Mouse (Mus musculus): ENCODE data around the gene Cd96.

The Cd96 gene

DNA sequence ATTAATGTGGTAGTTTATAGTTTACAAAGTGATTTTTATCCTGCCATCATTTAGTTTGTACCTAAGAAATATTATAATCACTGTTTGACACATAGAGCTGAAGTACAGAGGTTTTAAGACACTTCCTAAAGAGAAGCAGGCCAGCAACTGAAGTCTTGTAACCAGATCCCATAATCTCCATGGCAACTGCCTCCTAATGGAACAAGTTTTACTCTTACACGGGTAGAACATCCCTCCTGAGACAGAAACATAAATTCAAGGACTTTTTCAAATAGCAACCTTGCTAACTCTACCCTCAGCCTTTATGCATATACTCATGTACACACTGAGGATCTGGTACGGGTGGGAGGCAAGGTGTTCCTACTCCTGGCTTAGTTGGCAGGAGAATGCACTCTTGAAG, 83.8 kb downstream of the Cd96 start:
- no peak for DNase-seq (ENCODE audit: low spot score)

DNA sequence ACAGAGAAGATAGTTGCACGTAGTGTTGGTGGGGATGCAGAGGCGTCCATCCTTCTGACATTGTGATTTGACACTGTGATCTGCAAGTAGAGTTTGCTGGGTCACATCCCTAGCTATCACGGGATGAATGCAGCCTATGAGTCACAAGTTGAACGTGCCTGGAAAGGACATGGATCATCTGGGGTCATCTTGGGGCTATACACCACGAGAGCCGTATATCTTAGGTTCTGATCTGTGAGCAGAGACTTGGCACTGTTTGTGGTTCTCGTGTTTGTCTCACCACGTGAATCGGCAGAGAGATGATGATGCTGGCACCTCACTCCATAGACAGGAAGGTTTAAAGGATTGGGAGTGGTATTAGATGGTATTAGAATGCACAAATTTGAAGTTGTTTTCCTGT, 86.2 kb downstream of the Cd96 start:
- DNase-seq (ENCODE audit: low spot score) = no peak

GRCm38 (mm10) chr16:46022958-46023491, 97.0 kb downstream of the Cd96 start:
- DNase-seq (ENCODE audit: low spot score) = no peak

GRCm38 (mm10) chr16:46022189-46022928, 97.7 kb downstream of the Cd96 start:
- DNase-seq (ENCODE audit: low spot score) = peak; percentile 3

DNA sequence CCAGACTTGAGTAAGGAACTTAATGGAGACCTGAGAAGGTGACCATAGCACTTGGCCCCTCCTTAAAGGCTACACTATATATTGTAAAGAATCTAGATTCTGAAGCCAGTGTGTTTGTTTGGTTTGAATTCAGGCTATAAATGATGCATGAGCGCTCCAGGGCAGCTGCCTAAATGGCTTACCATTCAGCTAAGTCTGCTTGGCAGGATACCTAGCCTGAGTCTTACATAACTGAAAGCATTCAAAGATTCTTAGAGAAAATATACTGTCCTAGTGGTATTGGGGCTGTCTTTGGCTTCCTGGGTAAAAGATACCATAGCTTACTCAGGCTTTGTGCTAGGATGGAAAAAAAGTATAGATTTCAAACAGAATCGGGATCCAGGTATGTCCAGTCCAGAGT, 98.7 kb downstream of the Cd96 start:
- no peak for DNase-seq (ENCODE audit: low spot score)

DNA sequence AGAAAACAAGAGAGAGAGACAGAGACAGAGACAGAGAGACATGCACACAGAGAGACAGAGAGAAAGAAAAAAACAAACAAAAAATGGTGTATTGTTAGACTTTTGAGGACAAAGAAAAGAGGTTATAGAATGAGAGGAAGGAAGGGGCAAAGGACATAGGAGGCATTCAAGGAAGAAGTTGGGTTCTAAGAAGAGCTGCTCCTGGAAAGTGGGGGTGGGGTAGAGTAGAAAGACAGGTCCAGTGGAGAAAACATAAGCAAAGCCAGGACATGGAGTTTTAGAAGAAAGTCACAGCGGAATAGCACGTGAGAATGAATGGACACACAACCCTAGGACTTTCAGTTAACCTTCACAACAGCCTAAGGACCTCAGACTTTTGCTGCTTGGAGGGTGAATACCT, 99.7 kb downstream of the Cd96 start:
- DNase-seq (ENCODE audit: low spot score) = no peak

DNA sequence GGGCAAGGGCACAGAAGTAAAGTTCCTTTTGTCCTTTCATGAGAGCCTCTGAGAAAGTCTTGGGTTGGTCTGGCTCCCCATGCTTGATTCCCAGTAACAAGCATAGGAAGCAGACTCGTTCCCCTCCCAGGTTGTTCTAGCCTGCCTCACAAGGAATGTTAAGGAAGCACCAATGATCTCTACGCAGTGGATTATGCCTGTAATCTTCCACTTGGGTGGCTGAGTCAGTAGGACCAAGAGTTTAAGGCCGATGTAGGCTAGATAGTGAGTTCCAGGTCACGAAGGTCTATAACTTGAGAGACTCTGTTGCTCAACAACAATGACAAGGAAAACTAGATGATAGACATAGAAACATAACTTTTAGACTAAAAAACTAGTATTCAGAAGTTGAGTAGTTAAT, 100.3 kb downstream of the Cd96 start:
- no peak for DNase-seq (ENCODE audit: low spot score)

DNA sequence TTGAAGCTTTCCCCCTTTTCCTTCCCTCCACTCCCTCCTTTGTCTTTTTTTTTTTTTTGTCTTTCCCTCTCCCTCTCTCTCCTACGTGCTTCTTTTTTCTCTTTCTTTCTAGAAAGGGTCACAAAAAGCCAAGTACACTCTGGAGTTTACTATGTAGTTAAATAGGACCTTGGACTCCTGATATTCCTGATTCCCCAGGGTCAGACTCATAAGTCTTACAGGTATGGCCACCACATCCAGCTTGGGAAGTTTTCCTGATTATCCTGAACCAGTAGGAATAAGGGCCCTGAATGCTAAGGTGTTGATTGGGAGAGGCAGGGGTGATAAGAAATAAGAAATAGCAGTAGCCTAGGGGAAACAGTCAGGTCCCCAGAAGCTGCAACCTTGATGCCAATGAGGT, 100.7 kb downstream of the Cd96 start:
- DNase-seq (ENCODE audit: low spot score) = no peak

- DNase-seq (ENCODE audit: low spot score) = no peak
Measured at GRCm38 (mm10) chr16:46011696-46012095, 108.4 kb downstream of the Cd96 start.

DNA sequence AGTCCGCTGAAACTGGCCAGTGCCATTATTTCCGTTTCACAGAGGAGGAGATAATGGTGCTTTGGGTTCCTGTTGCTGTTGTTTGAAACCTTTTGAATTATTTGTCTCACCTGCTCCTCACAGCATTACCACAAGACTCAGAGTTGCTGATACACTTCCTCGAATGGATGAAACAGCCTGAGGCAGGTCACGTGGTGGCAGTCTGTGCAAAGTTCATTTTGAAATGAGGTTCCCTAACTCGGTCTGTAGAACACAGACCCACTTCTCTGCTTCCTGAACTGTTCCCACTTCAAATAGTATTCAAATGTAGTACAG, 109.2 kb downstream of the Cd96 start:
- DNase-seq (ENCODE audit: low spot score) = peak; percentile 5

- DNase-seq (ENCODE audit: low spot score) = peak; percentile 82
Measured at GRCm38 (mm10) chr16:46010153-46010905, 109.7 kb downstream of the Cd96 start, which contains the start of gene Plcxd2. Gene Plcxd2 (minus strand): TSS chr16:46010218.

DNA sequence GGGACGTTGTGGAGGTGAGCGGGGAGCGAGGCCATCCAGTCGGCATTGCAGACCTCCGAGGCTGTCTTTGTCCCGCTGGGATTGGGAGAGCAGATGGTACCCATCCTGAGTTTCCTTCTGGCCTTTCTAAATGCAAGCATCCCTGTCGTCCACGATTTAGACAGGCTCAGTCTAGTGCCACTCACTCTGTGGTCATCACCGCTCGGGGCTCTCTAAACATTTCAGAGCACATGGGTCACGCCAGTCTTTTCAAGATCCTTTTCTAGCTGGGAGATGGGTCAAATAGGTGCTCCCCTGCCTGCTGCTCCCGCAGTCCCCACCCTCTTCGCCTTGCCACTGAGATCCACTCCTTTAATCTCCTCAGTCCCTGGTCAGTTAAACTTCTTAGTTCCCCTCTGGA, 110.3 kb downstream of the Cd96 start:
- DNase-seq (ENCODE audit: low spot score) = no peak

DNA sequence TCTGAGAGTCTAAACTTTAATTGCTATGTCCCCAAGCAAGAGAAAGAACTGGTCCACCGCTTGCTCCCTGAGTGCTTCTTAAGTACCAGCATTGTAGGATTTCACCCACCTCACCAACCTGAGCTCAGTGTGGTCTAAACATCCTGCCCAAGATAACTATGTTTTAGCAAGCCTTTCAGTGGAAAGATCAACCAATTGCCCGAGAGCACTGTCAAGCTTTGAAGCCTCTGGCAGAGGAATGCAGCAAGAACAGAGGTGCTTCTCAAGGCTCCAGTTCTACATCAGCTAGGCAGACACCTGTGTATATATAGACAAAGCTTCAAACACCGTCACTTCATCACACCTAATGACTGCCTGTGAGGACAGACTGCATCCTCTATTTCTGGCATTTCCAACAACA, 111.3 kb downstream of the Cd96 start:
- DNase-seq (ENCODE audit: low spot score) = no peak

DNA sequence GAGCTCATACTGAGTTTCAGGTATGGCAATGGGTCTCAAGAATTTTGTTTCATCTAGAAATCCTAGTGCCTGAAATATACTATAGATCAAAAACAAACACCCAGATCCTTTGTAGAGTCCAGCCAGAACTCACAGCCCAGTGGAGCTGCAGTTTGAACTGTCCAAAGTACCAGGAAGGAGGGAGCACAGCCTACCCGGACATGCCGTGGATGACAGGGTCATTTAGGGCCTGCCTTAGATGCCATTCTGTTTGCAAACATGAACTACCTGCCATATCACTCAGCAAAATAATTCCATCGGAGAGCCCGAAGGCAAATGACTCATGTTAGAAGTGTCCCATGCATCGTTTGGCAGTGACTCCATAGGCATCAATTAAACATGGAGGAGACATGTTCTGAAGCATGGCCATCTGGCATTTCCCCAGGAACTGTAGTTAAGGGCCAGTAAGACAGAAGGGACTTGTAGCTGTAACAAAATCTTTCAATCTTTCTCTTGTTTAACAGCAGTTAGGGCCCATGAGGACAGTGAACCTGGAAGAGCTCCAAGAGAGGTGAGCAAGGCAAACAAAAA, 111.9 kb downstream of the Cd96 start:
- no peak for DNase-seq (ENCODE audit: low spot score)

- no peak for DNase-seq (ENCODE audit: low spot score)
Measured at GRCm38 (mm10) chr16:46006261-46006660, 113.8 kb downstream of the Cd96 start.

- no peak for DNase-seq (ENCODE audit: low spot score)
Measured at GRCm38 (mm10) chr16:46001550-46002166, 118.4 kb downstream of the Cd96 start.

GRCm38 (mm10) chr16:46000976-46001375, 119.1 kb downstream of the Cd96 start:
- no peak for DNase-seq (ENCODE audit: low spot score)

GRCm38 (mm10) chr16:45999374-46000191, 120.5 kb downstream of the Cd96 start:
- DNase-seq (ENCODE audit: low spot score) = no peak

DNA sequence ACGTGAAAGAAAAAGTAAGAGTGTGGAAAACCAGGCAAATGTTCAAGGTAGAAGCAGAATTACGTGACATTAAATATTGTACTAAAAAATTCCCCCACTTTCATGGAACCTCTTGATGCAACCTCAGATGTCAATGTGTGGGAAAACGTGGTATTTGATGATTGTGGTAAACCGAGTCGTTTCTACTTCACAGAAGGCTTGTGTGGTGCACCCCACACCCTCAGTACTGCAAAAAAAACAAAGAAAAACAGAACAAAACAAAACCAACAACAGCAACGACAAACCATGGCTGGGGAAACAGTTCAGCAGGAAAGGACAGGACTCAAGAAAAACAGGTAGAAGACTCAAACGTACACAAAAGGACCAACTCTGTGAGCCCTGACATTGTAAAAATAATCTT, 121.8 kb downstream of the Cd96 start:
- no peak for DNase-seq (ENCODE audit: low spot score)

GRCm38 (mm10) chr16:45990901-45991676, 129.0 kb downstream of the Cd96 start:
- no peak for DNase-seq (ENCODE audit: low spot score)

- DNase-seq (ENCODE audit: low spot score) = no peak
Measured at GRCm38 (mm10) chr16:45986236-45986635, 133.8 kb downstream of the Cd96 start.

All from c-Kit-positive CD71-positive TER-119-positive erythroid progenitor cells, embryonic 14.5 days (primary cell).